Mouse (Mus musculus): ENCODE results near the gene Sntg2. TPM values are rescaled to one million over a fixed set of nuclear protein-coding genes. Genes with fewer than 3 reads are reported as not detected.
A peak's percentile ranks its signal among the peaks of the same experiment; 100 is the strongest.

The Sntg2 gene
- total and polyA plus RNA-seq, 3 experiments = not detected

GRCm38 (mm10) chr12:30344806-30345205 lies 28.4 kb downstream of the Sntg2 start:
- no peak overlapping the region for H3K27ac ChIP-seq (ENCODE audit: insufficient read depth, low read depth)
- H3K4me2 ChIP-seq (ENCODE audit: insufficient read depth, low read depth, poor library complexity, severe bottlenecking) = no peak overlapping the region
- no peaks in the 10 kb centered on the region for H3K27me3 ChIP-seq (replicated peaks)
- H3K9ac ChIP-seq (ENCODE audit: insufficient read depth, low read depth) = no peak overlapping the region
- TF ChIP-seq POLR2AphosphoS2 (IDR thresholded peaks at IDR 0.05; ENCODE audit: low read depth, low read length) (no peak), BHLHE40 (IDR thresholded peaks at IDR 0.05; ENCODE audit: low read depth, low read length) (peak; percentile 59)
- no peak overlapping the region for H3K4me3 ChIP-seq (replicated peaks in 1 of 3; ENCODE audit: low read depth in 2 of 3, low read length in 2 of 3, poor library complexity in 1 of 3)
- in situ Hi-C loops (cut with MboI; ENCODE audit: low pct_ligation_motif_present, low pct_unique_long_range_greater_than_20kb, low sequenced_read_pairs) = no loop called here
- no peaks in the 10 kb centered on the region for H3K9me3 ChIP-seq (replicated peaks; ENCODE audit: low read length)
- DNase-seq (ENCODE audit: extremely low read depth) = peak; percentile 6
- H3K79me2 ChIP-seq (replicated peaks; ENCODE audit: control insufficient read depth, extremely low read depth, insufficient read depth, poor library complexity, severe bottlenecking) = no peaks in the 10 kb centered on the region
- no peaks in the 10 kb centered on the region for H3K36me3 ChIP-seq (replicated peaks in 1 of 2; ENCODE audit: control insufficient read depth in 1 of 2, insufficient read depth in 1 of 2, low read length in 1 of 2)
- H3K4me1 ChIP-seq (ENCODE audit: control insufficient read depth in 1 of 2, insufficient read depth in 2 of 2) = peaks cover 0 to 6% of the 10 kb centered on the region in 2 experiments; a peak in 2 of 4 replicates
- dilution Hi-C loops (cut with MboI; ENCODE audit: extremely low pct_ligation_motif_present, extremely low pct_unique_long_range_greater_than_20kb, low sequenced_read_pairs) = no loop called here

GRCm38 (mm10) chr12:30336301-30336700 lies 36.9 kb downstream of the Sntg2 start:
- Histone ChIP-seq H3K27ac (ENCODE audit: insufficient read depth, low read depth) (no peak overlapping the region), H3K4me3 (replicated peaks in 1 of 3; ENCODE audit: low read depth in 2 of 3, low read length in 2 of 3, poor library complexity in 1 of 3) (no peak overlapping the region), H3K27me3 (replicated peaks) (no peaks in the 10 kb centered on the region), H3K9me3 (replicated peaks; ENCODE audit: low read length) (no peaks in the 10 kb centered on the region), H3K9ac (ENCODE audit: insufficient read depth, low read depth) (no peak overlapping the region), H3K79me2 (replicated peaks; ENCODE audit: control insufficient read depth, extremely low read depth, insufficient read depth, poor library complexity, severe bottlenecking) (no peaks in the 10 kb centered on the region), H3K4me1 (ENCODE audit: control insufficient read depth in 1 of 2, insufficient read depth in 2 of 2) (peaks cover 0 to 4% of the 10 kb centered on the region in 2 experiments; a peak in 2 of 4 replicates), H3K36me3 (replicated peaks in 1 of 2; ENCODE audit: control insufficient read depth in 1 of 2, insufficient read depth in 1 of 2, low read length in 1 of 2) (no peaks in the 10 kb centered on the region), H3K4me2 (ENCODE audit: insufficient read depth, low read depth, poor library complexity, severe bottlenecking) (no peak overlapping the region)
- in situ Hi-C loops (cut with MboI; ENCODE audit: low pct_ligation_motif_present, low pct_unique_long_range_greater_than_20kb, low sequenced_read_pairs) = no loop called here
- DNase-seq (ENCODE audit: extremely low read depth) = no peak
- TF ChIP-seq TBP (conservative IDR thresholded peaks at IDR 0.05; ENCODE audit: low read depth, low read length) = no peak
- TF ChIP-seq JUND (conservative IDR thresholded peaks at IDR 0.05; ENCODE audit: low read depth, low read length) = no peak
- no peak for TF ChIP-seq MEF2A (IDR thresholded peaks at IDR 0.05; ENCODE audit: borderline replicate concordance, low read depth, low read length)
- TF ChIP-seq NELFE (IDR thresholded peaks at IDR 0.05; ENCODE audit: low read depth, low read length) = no peak
- TF ChIP-seq MAFK (IDR thresholded peaks at IDR 0.05; ENCODE audit: insufficient replicate concordance, low read length) = no peak
- TF ChIP-seq USF1 (IDR thresholded peaks at IDR 0.05; ENCODE audit: low read depth, low read length) = no peak
- TF ChIP-seq MXI1 (IDR thresholded peaks at IDR 0.05; ENCODE audit: low read depth, low read length) = no peak
- dilution Hi-C loops (cut with MboI; ENCODE audit: extremely low pct_ligation_motif_present, extremely low pct_unique_long_range_greater_than_20kb, low sequenced_read_pairs) = no loop called here

- Histone ChIP-seq H3K9ac (ENCODE audit: insufficient read depth, low read depth) (no peak overlapping the region), H3K4me3 (replicated peaks in 1 of 3; ENCODE audit: low read depth in 2 of 3, low read length in 2 of 3, poor library complexity in 1 of 3) (no peak overlapping the region), H3K4me2 (ENCODE audit: insufficient read depth, low read depth, poor library complexity, severe bottlenecking) (no peak overlapping the region), H3K79me2 (replicated peaks; ENCODE audit: control insufficient read depth, extremely low read depth, insufficient read depth, poor library complexity, severe bottlenecking) (no peaks in the 10 kb centered on the region), H3K4me1 (ENCODE audit: control insufficient read depth in 1 of 2, insufficient read depth in 2 of 2) (peaks cover 0 to 4% of the 10 kb centered on the region in 2 experiments; a peak in 2 of 4 replicates), H3K27ac (ENCODE audit: insufficient read depth, low read depth) (no peak overlapping the region), H3K27me3 (replicated peaks) (no peaks in the 10 kb centered on the region), H3K9me3 (replicated peaks; ENCODE audit: low read length) (no peaks in the 10 kb centered on the region), H3K36me3 (replicated peaks in 1 of 2; ENCODE audit: control insufficient read depth in 1 of 2, insufficient read depth in 1 of 2, low read length in 1 of 2) (no peaks in the 10 kb centered on the region)
- dilution Hi-C loops (cut with MboI; ENCODE audit: extremely low pct_ligation_motif_present, extremely low pct_unique_long_range_greater_than_20kb, low sequenced_read_pairs) (no loop called here), in situ Hi-C loops (cut with MboI; ENCODE audit: low pct_ligation_motif_present, low pct_unique_long_range_greater_than_20kb, low sequenced_read_pairs) (no loop called here)
- no peak for DNase-seq (ENCODE audit: extremely low read depth)
- TF ChIP-seq ZKSCAN1 (IDR thresholded peaks at IDR 0.05; ENCODE audit: borderline replicate concordance, low read depth, low read length) = no peak
- TF ChIP-seq PAX5 (IDR thresholded peaks at IDR 0.05; ENCODE audit: low read length) = no peak
- TF ChIP-seq GABPA (IDR thresholded peaks at IDR 0.05; ENCODE audit: insufficient replicate concordance, low read depth, low read length) = no peak
- no peak for TF ChIP-seq ZNF384 (IDR thresholded peaks at IDR 0.05; ENCODE audit: low read depth, low read length)
- no peak for TF ChIP-seq ETS1 (conservative IDR thresholded peaks at IDR 0.05; ENCODE audit: low read depth, low read length)
- no peak for TF ChIP-seq MEF2A (IDR thresholded peaks at IDR 0.05; ENCODE audit: borderline replicate concordance, low read depth, low read length)
- TF ChIP-seq MAFK (IDR thresholded peaks at IDR 0.05; ENCODE audit: insufficient replicate concordance, low read length) = no peak
- no peak for TF ChIP-seq JUND (conservative IDR thresholded peaks at IDR 0.05; ENCODE audit: low read depth, low read length)
- no peak for TF ChIP-seq USF1 (IDR thresholded peaks at IDR 0.05; ENCODE audit: low read depth, low read length)
- TF ChIP-seq SMC3 (IDR thresholded peaks at IDR 0.05; ENCODE audit: low read depth, low read length) = no peak
- TF ChIP-seq TBP (conservative IDR thresholded peaks at IDR 0.05; ENCODE audit: low read depth, low read length) = no peak
- no peak for TF ChIP-seq KAT2A (IDR thresholded peaks at IDR 0.05; ENCODE audit: insufficient replicate concordance, low read length)
- no peak for TF ChIP-seq CHD2 (IDR thresholded peaks at IDR 0.05; ENCODE audit: low read length)
Measured at GRCm38 (mm10) chr12:30334502-30334901, 38.7 kb downstream of the Sntg2 start.

Data from CH12.LX (cell line).